Mouse (Mus musculus) limb, embryonic 13.5 days (tissue): Measurements from ENCODE around the gene Acsf2. TPM values are rescaled to one million over a fixed set of nuclear protein-coding genes. Genes with fewer than 3 reads are reported as not detected.

Experiments used
- polyA plus RNA-seq: library from polyadenylated mRNA; unstranded; fragments of >200 nt; fragmentation: Nextera tagmentation; extraction: Ambion mirVana; gene quantifications from 2 replicates; pipeline ENCODE4 v1.2.1, GENCODE M21; 2015

Acsf2 gene
- polyA plus RNA-seq, 1 experiment from 2014 or later, result 7.5 TPM

Other genes with a start within 250 kb of the Acsf2 start
- gene Abcc3, start 208.9 kb downstream of the Acsf2 start, polyA plus RNA-seq, result 0.59 and 1.1 TPM in 2 replicates
- gene Cacna1g, start 127.7 kb downstream of the Acsf2 start, polyA plus RNA-seq, result 25.9 and 32.7 TPM in 2 replicates
- 0.20 TPM in 2 replicates for gene Spata20, start 115.7 kb downstream of the Acsf2 start, polyA plus RNA-seq
- gene Epn3, start 101.9 kb downstream of the Acsf2 start, polyA plus RNA-seq, result 3.1 TPM in 2 replicates
- gene Mycbpap, start 80.1 kb downstream of the Acsf2 start, polyA plus RNA-seq, result 3.8 and 4.4 TPM in 2 replicates
- 4.8 and 6.4 TPM in 2 replicates for gene Rsad1, start 52.6 kb downstream of the Acsf2 start, polyA plus RNA-seq
- 14.1 and 17.3 TPM in 2 replicates for gene Chad, start 36.8 kb downstream of the Acsf2 start, polyA plus RNA-seq
- 225 and 240 TPM in 2 replicates for gene Lrrc59, start 27.9 kb upstream of the Acsf2 start, polyA plus RNA-seq
- gene Mrpl27, start 51.9 kb upstream of the Acsf2 start, polyA plus RNA-seq, result 153 and 159 TPM in 2 replicates
- 24.9 and 26.9 TPM in 2 replicates for gene Eme1, start 52.1 kb upstream of the Acsf2 start, polyA plus RNA-seq
- gene Xylt2, start 75.6 kb upstream of the Acsf2 start, polyA plus RNA-seq, result 21.8 and 23.5 TPM in 2 replicates
- gene Gm11541, start 102.6 kb upstream of the Acsf2 start, polyA plus RNA-seq, result 0.11 TPM in 1 of 2 replicates, not detected in the other
- gene Cdc34b, start 139.9 kb upstream of the Acsf2 start, polyA plus RNA-seq, result 0.17 TPM in 1 of 2 replicates, not detected in the other
- not detected in 2 replicates for gene Tmem92, start 180.8 kb upstream of the Acsf2 start, polyA plus RNA-seq